Mouse (Mus musculus): Measurements from ENCODE around the gene Sh2b1. TPM values are rescaled to one million over a fixed set of nuclear protein-coding genes. Genes with fewer than 3 reads are reported as not detected.
A peak's percentile ranks its signal among the peaks of the same experiment; 100 is the strongest.

Gene Sh2b1
- polyA plus RNA-seq, 1 experiment from 2014 or later = 69.5 TPM

DNA sequence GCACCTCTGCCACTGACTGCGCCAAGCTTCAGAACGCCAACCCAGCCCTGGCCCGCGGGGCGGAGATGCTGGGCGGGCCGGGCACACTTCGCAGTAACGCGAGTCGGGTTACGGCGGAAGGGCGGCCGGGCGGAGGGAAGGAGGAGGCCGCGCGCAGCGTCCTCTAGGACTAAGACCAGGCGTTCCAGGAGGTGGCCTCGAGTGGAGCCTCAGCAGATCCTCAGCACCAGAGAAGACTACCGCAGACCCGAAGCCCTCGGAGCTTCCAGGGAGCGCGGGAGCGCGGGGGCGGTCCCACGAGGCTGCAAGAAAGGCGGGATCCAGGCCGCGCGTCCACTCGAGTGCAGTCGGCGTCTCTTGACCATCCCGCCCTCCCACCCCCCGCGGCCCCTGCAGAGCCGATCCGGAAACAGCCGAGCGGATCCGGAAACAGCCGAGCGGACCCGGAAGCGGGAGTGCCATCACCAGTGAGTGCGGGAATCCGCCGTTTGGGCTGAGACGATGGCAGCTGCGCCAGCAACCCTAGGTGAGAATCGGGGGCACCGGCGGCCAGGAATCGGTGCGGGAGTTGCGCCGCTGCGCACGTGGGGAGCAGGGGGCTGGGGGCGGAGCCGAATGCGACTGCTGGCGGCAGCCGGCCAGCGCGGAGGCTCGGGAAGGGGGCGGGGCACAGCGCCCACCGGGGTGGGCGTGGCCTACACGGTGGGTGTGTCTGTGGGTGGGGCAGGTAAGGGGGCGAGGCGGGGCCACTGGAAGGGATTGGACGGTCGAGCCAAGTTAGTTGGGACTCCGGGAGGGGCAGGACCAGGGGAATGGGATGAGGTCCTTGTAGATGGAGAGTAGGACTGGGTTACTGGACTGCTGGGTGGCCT is 46.4 kb downstream of the Sh2b1 start, which contains the start of gene Rabep2:
Rabep2 (plus strand) TSS at position 129 of the 872 bp plus-strand sequence.
- peak within 1 kb of the TSS; percentile 64 for H3K4me2 ChIP-seq (replicated peaks)
- WGBS = under 1% methylated on average over 81 of the region's 82 CpGs
- H3K9ac ChIP-seq (replicated peaks) = peak within 1 kb of the TSS; percentile 81
- no peaks in the 10 kb centered on the region for H3K27me3 ChIP-seq
- no peaks in the 10 kb centered on the region for H3K9me3 ChIP-seq
- peaks cover 22% of the 10 kb centered on the region for H3K4me1 ChIP-seq (replicated peaks)
- peak within 1 kb of the TSS; percentile 86 for H3K27ac ChIP-seq
- peaks cover 4% of the 10 kb centered on the region for H3K36me3 ChIP-seq
- H3K4me3 ChIP-seq (replicated peaks) = peak within 1 kb of the TSS; percentile 58
- ATAC-seq = peak; percentile 94

DNA sequence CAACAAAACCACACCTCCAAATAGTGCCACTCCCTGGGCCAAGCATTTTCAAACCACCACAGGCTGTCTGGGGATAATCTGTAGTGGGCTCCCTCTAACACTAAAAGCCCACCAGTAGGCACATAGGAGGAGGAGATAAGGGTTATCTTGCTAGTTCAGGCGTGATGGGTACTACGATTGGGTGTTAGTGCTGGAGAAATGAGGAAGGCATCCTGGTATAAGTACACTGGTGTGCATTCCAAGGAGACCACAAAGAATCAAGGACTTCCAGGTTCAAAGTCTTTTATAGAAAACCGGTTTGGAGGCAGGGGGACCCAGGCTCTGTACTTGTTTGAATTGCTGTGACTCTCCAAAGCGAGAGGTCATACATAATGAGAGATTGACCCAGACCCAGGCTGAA is 47.1 kb downstream of the Sh2b1 start:
- peaks cover 22% of the 10 kb centered on the region for H3K4me1 ChIP-seq (replicated peaks)
- 20% methylated on average over 4 of the region's 4 CpGs for WGBS
- H3K9ac ChIP-seq (replicated peaks) = peak overlapping the region; percentile 81
- H3K9me3 ChIP-seq = no peaks in the 10 kb centered on the region
- H3K27ac ChIP-seq = peak overlapping the region; percentile 86
- H3K4me3 ChIP-seq (replicated peaks) = peak overlapping the region; percentile 58
- peaks cover 2% of the 10 kb centered on the region for H3K36me3 ChIP-seq
- peak overlapping the region; percentile 64 for H3K4me2 ChIP-seq (replicated peaks)
- H3K27me3 ChIP-seq = no peaks in the 10 kb centered on the region
- ATAC-seq = peak; percentile 1; the same call in 1 of the 2 replicates

DNA sequence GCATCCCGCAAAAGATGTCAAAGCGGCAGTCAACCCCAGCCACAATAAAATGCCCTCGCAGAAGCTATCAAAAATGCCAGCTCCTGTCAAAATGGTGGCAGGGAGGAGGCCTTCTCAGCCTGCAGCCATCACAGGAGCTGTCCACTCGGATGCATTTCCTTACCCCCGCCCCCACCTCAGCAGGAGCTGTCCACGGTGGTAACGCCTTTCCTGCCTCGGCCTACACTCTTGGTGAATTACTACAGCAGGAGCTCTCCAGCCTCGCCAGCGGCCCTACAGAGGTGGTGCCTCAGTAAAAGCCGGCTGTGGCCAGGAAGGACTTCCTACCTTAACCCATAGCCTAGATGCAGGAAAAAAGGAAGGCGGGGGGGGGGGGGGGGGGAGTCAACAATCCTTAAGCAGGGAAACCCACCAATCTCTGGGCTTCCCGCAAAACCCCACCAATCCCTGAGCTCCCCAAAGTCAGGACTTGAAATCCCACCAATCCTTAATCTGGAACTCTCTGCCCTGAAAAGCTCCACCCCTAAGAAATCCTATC is 47.8 kb downstream of the Sh2b1 start:
- no peak for ATAC-seq
- no peaks in the 10 kb centered on the region for H3K9me3 ChIP-seq
- H3K27ac ChIP-seq = no peak overlapping the region
- peak overlapping the region; percentile 64 for H3K4me2 ChIP-seq (replicated peaks)
- no peak overlapping the region for H3K4me3 ChIP-seq (replicated peaks)
- no peaks in the 10 kb centered on the region for H3K27me3 ChIP-seq
- no peaks in the 10 kb centered on the region for H3K36me3 ChIP-seq
- WGBS = 64% methylated on average over 12 of the region's 13 CpGs
- H3K9ac ChIP-seq (replicated peaks) = no peak overlapping the region
- peaks cover 22% of the 10 kb centered on the region for H3K4me1 ChIP-seq (replicated peaks)

DNA sequence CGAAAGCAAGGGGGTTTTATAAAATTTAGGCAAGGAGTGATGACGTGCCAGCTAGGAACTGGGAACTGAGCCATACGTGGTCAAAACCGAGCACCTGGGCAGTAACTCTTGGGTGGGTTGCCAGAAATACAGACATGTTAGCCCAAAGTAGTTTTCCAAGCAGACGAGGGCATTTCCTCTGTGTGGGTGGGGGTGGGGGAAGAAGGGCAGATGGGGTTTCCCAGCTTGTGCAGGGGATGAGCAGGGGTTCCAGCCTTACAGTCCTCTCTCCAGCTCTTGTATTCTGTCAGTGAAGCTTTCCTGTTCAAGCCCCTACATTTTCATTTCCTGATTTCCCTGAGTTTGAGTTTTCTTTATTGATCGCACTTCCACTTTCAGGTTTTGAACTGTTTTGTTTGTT is 51.1 kb downstream of the Sh2b1 start:
- Histone ChIP-seq H3K36me3 (no peaks in the 10 kb centered on the region), H3K4me2 (replicated peaks) (no peak overlapping the region), H3K27ac (no peak overlapping the region), H3K4me3 (replicated peaks) (no peak overlapping the region), H3K27me3 (no peaks in the 10 kb centered on the region), H3K9ac (replicated peaks) (no peak overlapping the region), H3K4me1 (replicated peaks) (peaks cover 13% of the 10 kb centered on the region), H3K9me3 (no peaks in the 10 kb centered on the region)
- ATAC-seq = no peak
- 88% methylated on average over 6 of the region's 6 CpGs for WGBS

DNA sequence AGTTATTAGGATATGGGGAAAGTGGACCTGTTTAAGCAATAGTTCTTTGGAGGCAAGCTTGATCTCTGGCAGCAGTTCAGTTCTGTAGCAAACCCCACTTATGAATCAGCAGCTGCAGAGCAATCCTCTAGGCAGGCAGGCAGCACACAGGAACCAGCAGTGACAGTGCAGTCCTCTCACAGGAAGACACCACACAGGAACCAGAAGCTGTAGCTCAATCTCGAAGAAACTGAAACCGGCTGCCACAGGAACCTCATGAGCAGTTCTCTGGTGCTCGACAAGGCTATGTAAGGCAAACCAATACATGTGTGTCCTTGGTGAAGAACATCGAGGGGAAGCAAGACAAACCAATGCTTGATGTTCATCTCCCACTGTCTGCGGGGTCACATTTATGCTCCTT is 53.5 kb downstream of the Sh2b1 start:
- 84% methylated on average over 5 of the region's 5 CpGs for WGBS

DNA sequence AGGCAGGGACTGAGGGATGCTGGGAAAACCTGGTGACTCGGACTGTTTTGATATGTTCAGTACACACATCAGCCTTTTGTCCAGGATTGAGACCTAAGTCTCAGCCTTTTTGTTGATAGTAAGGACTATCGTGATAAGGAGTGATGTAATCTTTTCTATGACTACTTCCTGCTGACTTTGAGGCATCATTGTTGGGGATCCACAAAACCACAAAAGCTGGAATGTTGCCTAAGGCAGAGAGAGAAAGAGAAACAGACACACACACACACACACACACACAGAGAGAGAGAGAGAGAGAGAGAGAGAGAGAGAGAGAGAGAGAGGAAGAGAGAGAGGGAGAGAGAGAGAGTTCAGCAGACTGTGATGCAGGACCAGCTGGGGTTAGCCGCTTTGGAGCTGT is 56.7 kb downstream of the Sh2b1 start:
- 63% methylated on average over 3 of the region's 3 CpGs for WGBS
- Histone ChIP-seq H3K4me3 (replicated peaks) (no peak overlapping the region), H3K9ac (replicated peaks) (no peak overlapping the region), H3K4me2 (replicated peaks) (no peak overlapping the region), H3K36me3 (no peaks in the 10 kb centered on the region), H3K27me3 (no peaks in the 10 kb centered on the region), H3K9me3 (no peaks in the 10 kb centered on the region), H3K27ac (no peak overlapping the region), H3K4me1 (replicated peaks) (no peaks in the 10 kb centered on the region; the same call in 1 of the 2 replicates)
- no peak for ATAC-seq

More for the DNA sequence above, 53.5 kb downstream of the Sh2b1 start:
- no peak overlapping the region for H3K9ac ChIP-seq (replicated peaks)
- no peak for ATAC-seq
- no peaks in the 10 kb centered on the region for H3K27me3 ChIP-seq
- no peaks in the 10 kb centered on the region for H3K36me3 ChIP-seq
- no peak overlapping the region for H3K4me3 ChIP-seq (replicated peaks)
- H3K27ac ChIP-seq = no peak overlapping the region
- H3K9me3 ChIP-seq = no peaks in the 10 kb centered on the region
- no peaks in the 10 kb centered on the region for H3K4me1 ChIP-seq (replicated peaks)
- no peak overlapping the region for H3K4me2 ChIP-seq (replicated peaks)

DNA sequence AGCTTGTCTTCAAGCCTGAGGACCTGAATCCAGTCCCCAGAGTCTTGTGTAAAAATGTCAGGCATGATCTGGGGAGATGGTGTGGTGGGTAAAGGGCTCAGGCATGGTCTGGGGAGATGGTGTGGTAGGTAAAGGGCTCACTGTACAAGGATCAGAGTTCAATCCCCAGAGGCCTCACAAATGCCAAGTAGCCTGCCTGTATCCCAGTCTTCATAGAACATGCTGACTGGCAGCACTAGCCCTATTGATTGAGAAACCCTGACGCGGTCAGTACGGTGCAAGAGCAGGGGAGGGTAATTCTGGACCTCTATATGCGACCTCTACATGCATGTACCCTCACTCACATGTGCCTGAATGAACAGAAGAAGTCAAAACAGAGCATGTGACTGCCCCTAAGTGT is 57.6 kb downstream of the Sh2b1 start:
- H3K4me2 ChIP-seq (replicated peaks) = no peak overlapping the region
- no peaks in the 10 kb centered on the region for H3K36me3 ChIP-seq
- H3K9ac ChIP-seq (replicated peaks) = no peak overlapping the region
- no peaks in the 10 kb centered on the region; the same call in 1 of the 2 replicates for H3K4me1 ChIP-seq (replicated peaks)
- no peaks in the 10 kb centered on the region for H3K9me3 ChIP-seq
- 70% methylated on average over 4 of the region's 4 CpGs for WGBS
- H3K4me3 ChIP-seq (replicated peaks) = no peak overlapping the region
- ATAC-seq = no peak
- no peaks in the 10 kb centered on the region for H3K27me3 ChIP-seq
- no peak overlapping the region for H3K27ac ChIP-seq

DNA sequence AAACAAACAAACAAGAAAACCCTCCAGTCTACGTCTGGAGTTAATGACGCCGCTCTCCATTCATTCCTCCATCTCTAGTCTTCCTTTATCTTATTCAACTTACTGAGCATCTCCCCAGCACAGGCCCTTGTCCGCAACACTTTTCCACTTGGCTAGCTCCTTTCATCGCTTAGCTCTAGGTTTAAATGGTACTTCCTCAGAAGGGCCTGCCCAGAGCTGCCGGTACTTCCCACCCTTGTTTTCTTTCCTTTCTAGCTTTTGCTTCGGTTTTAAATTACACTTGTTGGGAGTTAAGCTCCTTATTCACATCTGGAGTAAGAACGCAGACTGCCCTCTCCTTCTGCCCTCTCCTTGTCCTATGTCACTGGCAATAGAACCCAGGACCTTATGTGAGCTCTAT is 58.2 kb downstream of the Sh2b1 start:
- WGBS = 6% methylated on average over 8 of the region's 8 CpGs
- H3K4me2 ChIP-seq (replicated peaks) = no peak overlapping the region
- no peaks in the 10 kb centered on the region for H3K36me3 ChIP-seq
- H3K4me1 ChIP-seq (replicated peaks) = no peaks in the 10 kb centered on the region; the same call in 1 of the 2 replicates
- H3K4me3 ChIP-seq (replicated peaks) = no peak overlapping the region
- H3K9me3 ChIP-seq = no peaks in the 10 kb centered on the region
- H3K27me3 ChIP-seq = no peaks in the 10 kb centered on the region
- ATAC-seq = no peak
- H3K9ac ChIP-seq (replicated peaks) = no peak overlapping the region
- H3K27ac ChIP-seq = no peak overlapping the region

Other genes with a start within 250 kb of the Sh2b1 start
- 238 and 300 TPM in 2 replicates for gene Sbk1, start 202.8 kb downstream of the Sh2b1 start, polyA plus RNA-seq (2015; fragmentation: Nextera tagmentation; extraction: Ambion mirVana)
- gene Lat, start 105.9 kb downstream of the Sh2b1 start, polyA plus RNA-seq (2015; fragmentation: Nextera tagmentation; extraction: Ambion mirVana) = 1.0 and 1.7 TPM in 2 replicates
- gene Spns1, start 98.0 kb downstream of the Sh2b1 start, polyA plus RNA-seq (2015; fragmentation: Nextera tagmentation; extraction: Ambion mirVana) = 77.9 and 78.6 TPM in 2 replicates
- gene Nfatc2ip, start 78.7 kb downstream of the Sh2b1 start, polyA plus RNA-seq (2015; fragmentation: Nextera tagmentation; extraction: Ambion mirVana) = 2.9 and 3.8 TPM in 2 replicates
- gene Cd19, start 60.5 kb downstream of the Sh2b1 start, polyA plus RNA-seq (2015; fragmentation: Nextera tagmentation; extraction: Ambion mirVana) = not detected in 2 replicates
- gene Rabep2, start 46.7 kb downstream of the Sh2b1 start, polyA plus RNA-seq (2015; fragmentation: Nextera tagmentation; extraction: Ambion mirVana) = 23.7 and 25.9 TPM in 2 replicates
- gene Atp2a1, start 12.3 kb downstream of the Sh2b1 start, polyA plus RNA-seq (2015; fragmentation: Nextera tagmentation; extraction: Ambion mirVana) = 0.32 and 0.49 TPM in 2 replicates
- gene Tufm, start 11.9 kb upstream of the Sh2b1 start, polyA plus RNA-seq (2015; fragmentation: Nextera tagmentation; extraction: Ambion mirVana) = 117 and 124 TPM in 2 replicates
- 65.1 and 76.5 TPM in 2 replicates for gene Atxn2l, start 28.0 kb upstream of the Sh2b1 start, polyA plus RNA-seq (2015; fragmentation: Nextera tagmentation; extraction: Ambion mirVana)
- 207 and 213 TPM in 2 replicates for gene Eif3c, start 91.0 kb upstream of the Sh2b1 start, polyA plus RNA-seq (2015; fragmentation: Nextera tagmentation; extraction: Ambion mirVana)
- gene Apobr, start 109.5 kb upstream of the Sh2b1 start, polyA plus RNA-seq (2015; fragmentation: Nextera tagmentation; extraction: Ambion mirVana) = 0.21 and 0.69 TPM in 2 replicates
- gene Cln3, start 110.4 kb upstream of the Sh2b1 start, polyA plus RNA-seq (2015; fragmentation: Nextera tagmentation; extraction: Ambion mirVana) = 27.7 and 28.8 TPM in 2 replicates
- not detected in 2 replicates for gene Il27, start 119.5 kb upstream of the Sh2b1 start, polyA plus RNA-seq (2015; fragmentation: Nextera tagmentation; extraction: Ambion mirVana)
- gene Nupr1, start 155.4 kb upstream of the Sh2b1 start, polyA plus RNA-seq (2015; fragmentation: Nextera tagmentation; extraction: Ambion mirVana) = 4.8 and 7.6 TPM in 2 replicates
- 54.5 and 57.0 TPM in 2 replicates for gene Sgf29, start 173.9 kb upstream of the Sh2b1 start, polyA plus RNA-seq (2015; fragmentation: Nextera tagmentation; extraction: Ambion mirVana)
- gene Sult1a1, start 201.0 kb upstream of the Sh2b1 start, polyA plus RNA-seq (2015; fragmentation: Nextera tagmentation; extraction: Ambion mirVana) = 0.93 and 1.9 TPM in 2 replicates
- 141 and 158 TPM in 2 replicates for gene Bola2, start 220.0 kb upstream of the Sh2b1 start, polyA plus RNA-seq (2015; fragmentation: Nextera tagmentation; extraction: Ambion mirVana)
- 21.0 and 21.1 TPM in 2 replicates for gene Slx1b, start 220.4 kb upstream of the Sh2b1 start, polyA plus RNA-seq (2015; fragmentation: Nextera tagmentation; extraction: Ambion mirVana)
- 96.3 and 101 TPM in 2 replicates for gene Coro1a, start 232.4 kb upstream of the Sh2b1 start, polyA plus RNA-seq (2015; fragmentation: Nextera tagmentation; extraction: Ambion mirVana)